Mouse (Mus musculus) monocyte, adult 2 months (primary cell): ENCODE measurements around the gene Olfr372.
"Not testable (repeated sequence)": the region's sequence is repeated elsewhere in the genome, so short reads cannot be mapped to it uniquely, and the experiment has no call there.

ENCODE experiments used
- DNase-seq, 2 experiments: peaks; one replicate each; pipeline ENCODE4 v3.0.0; 2022; ENCODE audit warnings: low spot score in 2 of 2, low read depth in 1 of 2

Gene Olfr372

GRCm38 (mm10) chr8:72040918-72041317 is at the start of gene Olfr372:
Gene Olfr372, plus strand, starts transcription at chr8:72041218.
- DNase-seq = not testable (repeated sequence)

- DNase-seq = no peak
Observed at GRCm38 (mm10) chr8:71999434-71999833, 41.6 kb upstream of the Olfr372 start.

GRCm38 (mm10) chr8:72000223-72000622 is 40.8 kb upstream of the Olfr372 start:
- DNase-seq = no peak

GRCm38 (mm10) chr8:72002942-72003341 is 38.1 kb upstream of the Olfr372 start:
- DNase-seq = no peak

- DNase-seq = no peak
Observed at GRCm38 (mm10) chr8:72005912-72006311, 35.1 kb upstream of the Olfr372 start.

GRCm38 (mm10) chr8:72006763-72007162 is 34.3 kb upstream of the Olfr372 start:
- DNase-seq = no peak

- DNase-seq = peak; percentile 71 to 75
Observed at GRCm38 (mm10) chr8:72008134-72008641, 32.8 kb upstream of the Olfr372 start.

- peak; percentile 52 to 76 for DNase-seq
Observed at GRCm38 (mm10) chr8:72009473-72009872, 31.5 kb upstream of the Olfr372 start, which contains the start of gene Cyp4f18. Gene Cyp4f18, minus strand, starts transcription at chr8:72009626.

GRCm38 (mm10) chr8:72013506-72014228 is 27.4 kb upstream of the Olfr372 start:
- DNase-seq = not testable (repeated sequence)

GRCm38 (mm10) chr8:72017339-72017738 is 23.7 kb upstream of the Olfr372 start:
- not testable (repeated sequence) for DNase-seq

GRCm38 (mm10) chr8:72018141-72018540 is 22.9 kb upstream of the Olfr372 start:
- no peak for DNase-seq

- DNase-seq = not testable (repeated sequence)
Observed at GRCm38 (mm10) chr8:72019022-72019421, 22.0 kb upstream of the Olfr372 start.

GRCm38 (mm10) chr8:72019816-72020215 is 21.2 kb upstream of the Olfr372 start:
- no peak for DNase-seq

GRCm38 (mm10) chr8:72024886-72025285 is 16.1 kb upstream of the Olfr372 start:
- DNase-seq = not testable (repeated sequence)

- peak in 1 of 2 experiments; percentile 40 for DNase-seq
Observed at GRCm38 (mm10) chr8:72032926-72033325, 8.1 kb upstream of the Olfr372 start.

GRCm38 (mm10) chr8:72042493-72042892 is 1.5 kb downstream of the Olfr372 start:
- DNase-seq = no peak

GRCm38 (mm10) chr8:72054633-72055032 is 13.6 kb downstream of the Olfr372 start:
- DNase-seq = not testable (repeated sequence)

- not testable (repeated sequence) for DNase-seq
Observed at GRCm38 (mm10) chr8:72057643-72058042, 16.6 kb downstream of the Olfr372 start.

GRCm38 (mm10) chr8:72066819-72067399 is 25.9 kb downstream of the Olfr372 start:
- DNase-seq = not testable (repeated sequence)

- DNase-seq = not testable (repeated sequence)
Observed at GRCm38 (mm10) chr8:72082877-72083276, 41.9 kb downstream of the Olfr372 start, which contains the start of gene Olfr373. Gene Olfr373, plus strand, starts transcription at chr8:72083177.

GRCm38 (mm10) chr8:72084744-72085143 is 43.7 kb downstream of the Olfr372 start:
- DNase-seq = no peak

- DNase-seq = not testable (repeated sequence)
Observed at GRCm38 (mm10) chr8:72087611-72088010, 46.6 kb downstream of the Olfr372 start.
